Mouse (Mus musculus): Measurements from ENCODE around the gene Olfr727. TPM values are rescaled to one million over a fixed set of nuclear protein-coding genes. Genes with fewer than 3 reads are reported as not detected.

Gene Olfr727
- total RNA-seq (2014; rRNA removed; ENCODE audit: low replicate concordance) (not detected in 2 replicates), polyA plus RNA-seq (2015; fragmentation: Nextera tagmentation; extraction: Ambion mirVana) (not detected in 2 replicates)

- Histone ChIP-seq H3K36me3 (replicated peaks; ENCODE audit: control insufficient read depth, insufficient read depth, low read length) (no peaks in the 10 kb centered on the region), H3K4me1 (ENCODE audit: control insufficient read depth, insufficient read depth) (no peaks in the 10 kb centered on the region), H3K27ac (ENCODE audit: low read depth) (no peak within 1 kb of the TSS), H3K4me2 (ENCODE audit: low read depth, low read length) (no peak within 1 kb of the TSS), H3K27me3 (ENCODE audit: control insufficient read depth, insufficient read depth, low read length) (no peaks in the 10 kb centered on the region), H3K9me3 (replicated peaks; ENCODE audit: control insufficient read depth, low read length) (no peaks in the 10 kb centered on the region), H3K9ac (replicated peaks; ENCODE audit: low read depth, low read length) (no peak within 1 kb of the TSS), H3K4me3 (ENCODE audit: low read depth, low read length) (no peak within 1 kb of the TSS)
- TF ChIP-seq CTCF (IDR thresholded peaks at IDR 0.05; ENCODE audit: low read depth) (no peak), EP300 (IDR thresholded peaks at IDR 0.05; ENCODE audit: low read depth) (no peak)
- no peak for DNase-seq (ENCODE audit: low spot score)
- ATAC-seq (ENCODE audit: insufficient read depth, low read depth), result no peak
- 66% methylated on average over 1 of the region's 1 CpGs for WGBS
Observed at GRCm38 (mm10) chr14:50122886-50123285, at the start of gene Olfr727. Olfr727 (plus strand) TSS chr14:50123186.

GRCm38 (mm10) chr14:50090853-50091252 is 32.1 kb upstream of the Olfr727 start, which contains the start of gene Olfr726:
Olfr726 (minus strand) TSS chr14:50090953.
- TF ChIP-seq EP300 (IDR thresholded peaks at IDR 0.05; ENCODE audit: low read depth) (no peak), CTCF (IDR thresholded peaks at IDR 0.05; ENCODE audit: low read depth) (no peak)
- no peak for DNase-seq (ENCODE audit: low spot score)
- no peak within 1 kb of the TSS for H3K27ac ChIP-seq (ENCODE audit: low read depth)
- H3K9me3 ChIP-seq (replicated peaks; ENCODE audit: control insufficient read depth, low read length), result no peaks in the 10 kb centered on the region
- no peak within 1 kb of the TSS for H3K4me2 ChIP-seq (ENCODE audit: low read depth, low read length)
- no peak within 1 kb of the TSS for H3K9ac ChIP-seq (replicated peaks; ENCODE audit: low read depth, low read length)
- 43% methylated on average over 1 of the region's 1 CpGs for WGBS
- no peak within 1 kb of the TSS for H3K4me3 ChIP-seq (ENCODE audit: low read depth, low read length)
- H3K27me3 ChIP-seq (ENCODE audit: control insufficient read depth, insufficient read depth, low read length), result no peaks in the 10 kb centered on the region
- no peak for ATAC-seq (ENCODE audit: insufficient read depth, low read depth)
- H3K36me3 ChIP-seq (replicated peaks; ENCODE audit: control insufficient read depth, insufficient read depth, low read length), result no peaks in the 10 kb centered on the region
- H3K4me1 ChIP-seq (ENCODE audit: control insufficient read depth, insufficient read depth), result no peaks in the 10 kb centered on the region

- Histone ChIP-seq H3K27me3 (ENCODE audit: control insufficient read depth, insufficient read depth, low read length) (no peaks in the 10 kb centered on the region), H3K4me1 (ENCODE audit: control insufficient read depth, insufficient read depth) (no peaks in the 10 kb centered on the region), H3K4me3 (ENCODE audit: low read depth, low read length) (no peak within 1 kb of the TSS), H3K9me3 (replicated peaks; ENCODE audit: control insufficient read depth, low read length) (no peaks in the 10 kb centered on the region), H3K9ac (replicated peaks; ENCODE audit: low read depth, low read length) (no peak within 1 kb of the TSS), H3K4me2 (ENCODE audit: low read depth, low read length) (no peak within 1 kb of the TSS), H3K36me3 (replicated peaks; ENCODE audit: control insufficient read depth, insufficient read depth, low read length) (no peaks in the 10 kb centered on the region), H3K27ac (ENCODE audit: low read depth) (no peak within 1 kb of the TSS)
- DNase-seq (ENCODE audit: low spot score), result no peak
- 78% methylated on average over 5 of the region's 5 CpGs for WGBS
- no peak for TF ChIP-seq CTCF (IDR thresholded peaks at IDR 0.05; ENCODE audit: low read depth)
- TF ChIP-seq EP300 (IDR thresholded peaks at IDR 0.05; ENCODE audit: low read depth), result no peak
- no peak for ATAC-seq (ENCODE audit: insufficient read depth, low read depth)
Observed at GRCm38 (mm10) chr14:50142580-50142979, 19.6 kb downstream of the Olfr727 start, which contains the start of gene Olfr728. Olfr728 (minus strand) TSS chr14:50142680.

- DNase-seq (ENCODE audit: low spot score) (no peak), ATAC-seq (ENCODE audit: insufficient read depth, low read depth) (no peak)
- Histone ChIP-seq H3K9me3 (replicated peaks; ENCODE audit: control insufficient read depth, low read length) (no peaks in the 10 kb centered on the region), H3K36me3 (replicated peaks; ENCODE audit: control insufficient read depth, insufficient read depth, low read length) (no peaks in the 10 kb centered on the region), H3K9ac (replicated peaks; ENCODE audit: low read depth, low read length) (no peak within 1 kb of the TSS), H3K4me1 (ENCODE audit: control insufficient read depth, insufficient read depth) (no peaks in the 10 kb centered on the region), H3K4me2 (ENCODE audit: low read depth, low read length) (no peak within 1 kb of the TSS), H3K27ac (ENCODE audit: low read depth) (no peak within 1 kb of the TSS), H3K4me3 (ENCODE audit: low read depth, low read length) (no peak within 1 kb of the TSS), H3K27me3 (ENCODE audit: control insufficient read depth, insufficient read depth, low read length) (no peaks in the 10 kb centered on the region)
- TF ChIP-seq CTCF (IDR thresholded peaks at IDR 0.05; ENCODE audit: low read depth), result no peak
- no peak for TF ChIP-seq EP300 (IDR thresholded peaks at IDR 0.05; ENCODE audit: low read depth)
Observed at GRCm38 (mm10) chr14:50152810-50153209, 29.8 kb downstream of the Olfr727 start, which contains the start of gene Olfr729. Olfr729 (minus strand) TSS chr14:50152910.

Other genes with a start within 250 kb of the Olfr727 start
- not detected in 2 replicates for gene Olfr722, start 221.2 kb upstream of the Olfr727 start, total RNA-seq (2014; rRNA removed; ENCODE audit: low replicate concordance)
- gene Olfr722, start 221.2 kb upstream of the Olfr727 start, polyA plus RNA-seq (2015; fragmentation: Nextera tagmentation; extraction: Ambion mirVana), result not detected in 2 replicates
- gene Olfr723, start 191.4 kb upstream of the Olfr727 start, total RNA-seq (2014; rRNA removed; ENCODE audit: low replicate concordance), result not detected in 2 replicates
- gene Olfr723, start 191.4 kb upstream of the Olfr727 start, polyA plus RNA-seq (2015; fragmentation: Nextera tagmentation; extraction: Ambion mirVana), result not detected in 2 replicates
- not detected in 2 replicates for gene Olfr724, start 159.9 kb upstream of the Olfr727 start, total RNA-seq (2014; rRNA removed; ENCODE audit: low replicate concordance)
- not detected in 2 replicates for gene Olfr724, start 159.9 kb upstream of the Olfr727 start, polyA plus RNA-seq (2015; fragmentation: Nextera tagmentation; extraction: Ambion mirVana)
- gene Olfr725, start 82.8 kb upstream of the Olfr727 start, total RNA-seq (2014; rRNA removed; ENCODE audit: low replicate concordance), result not detected in 2 replicates
- gene Olfr725, start 82.8 kb upstream of the Olfr727 start, polyA plus RNA-seq (2015; fragmentation: Nextera tagmentation; extraction: Ambion mirVana), result not detected in 2 replicates
- gene Olfr726, start 32.2 kb upstream of the Olfr727 start, total RNA-seq (2014; rRNA removed; ENCODE audit: low replicate concordance), result not detected in 2 replicates
- not detected in 2 replicates for gene Olfr726, start 32.2 kb upstream of the Olfr727 start, polyA plus RNA-seq (2015; fragmentation: Nextera tagmentation; extraction: Ambion mirVana)
- gene Olfr728, start 19.5 kb downstream of the Olfr727 start, total RNA-seq (2014; rRNA removed; ENCODE audit: low replicate concordance), result not detected in 2 replicates
- gene Olfr728, start 19.5 kb downstream of the Olfr727 start, polyA plus RNA-seq (2015; fragmentation: Nextera tagmentation; extraction: Ambion mirVana), result not detected in 2 replicates
- not detected in 2 replicates for gene Olfr729, start 29.7 kb downstream of the Olfr727 start, total RNA-seq (2014; rRNA removed; ENCODE audit: low replicate concordance)
- gene Olfr729, start 29.7 kb downstream of the Olfr727 start, polyA plus RNA-seq (2015; fragmentation: Nextera tagmentation; extraction: Ambion mirVana), result not detected in 2 replicates
- not detected in 2 replicates for gene Olfr730, start 65.0 kb downstream of the Olfr727 start, total RNA-seq (2014; rRNA removed; ENCODE audit: low replicate concordance)
- not detected in 2 replicates for gene Olfr730, start 65.0 kb downstream of the Olfr727 start, polyA plus RNA-seq (2015; fragmentation: Nextera tagmentation; extraction: Ambion mirVana)
- gene Olfr731, start 118.7 kb downstream of the Olfr727 start, total RNA-seq (2014; rRNA removed; ENCODE audit: low replicate concordance), result not detected in 2 replicates
- gene Olfr731, start 118.7 kb downstream of the Olfr727 start, polyA plus RNA-seq (2015; fragmentation: Nextera tagmentation; extraction: Ambion mirVana), result not detected in 2 replicates
- gene Olfr732, start 161.0 kb downstream of the Olfr727 start, total RNA-seq (2014; rRNA removed; ENCODE audit: low replicate concordance), result not detected in 2 replicates
- not detected in 2 replicates for gene Olfr732, start 161.0 kb downstream of the Olfr727 start, polyA plus RNA-seq (2015; fragmentation: Nextera tagmentation; extraction: Ambion mirVana)
- not detected in 2 replicates for gene Olfr733, start 178.3 kb downstream of the Olfr727 start, total RNA-seq (2014; rRNA removed; ENCODE audit: low replicate concordance)
- not detected in 2 replicates for gene Olfr733, start 178.3 kb downstream of the Olfr727 start, polyA plus RNA-seq (2015; fragmentation: Nextera tagmentation; extraction: Ambion mirVana)
- gene Olfr734, start 203.6 kb downstream of the Olfr727 start, total RNA-seq (2014; rRNA removed; ENCODE audit: low replicate concordance), result not detected in 2 replicates
- gene Olfr734, start 203.6 kb downstream of the Olfr727 start, polyA plus RNA-seq (2015; fragmentation: Nextera tagmentation; extraction: Ambion mirVana), result not detected in 2 replicates
- gene Olfr735, start 225.7 kb downstream of the Olfr727 start, total RNA-seq (2014; rRNA removed; ENCODE audit: low replicate concordance), result not detected in 2 replicates
- not detected in 2 replicates for gene Olfr735, start 225.7 kb downstream of the Olfr727 start, polyA plus RNA-seq (2015; fragmentation: Nextera tagmentation; extraction: Ambion mirVana)
- not detected in 2 replicates for gene Tlr11, start 234.7 kb downstream of the Olfr727 start, total RNA-seq (2014; rRNA removed; ENCODE audit: low replicate concordance)
- not detected in 2 replicates for gene Tlr11, start 234.7 kb downstream of the Olfr727 start, polyA plus RNA-seq (2015; fragmentation: Nextera tagmentation; extraction: Ambion mirVana)

Data from heart, postnatal 0 days (tissue).